Mouse (Mus musculus): ENCODE measurements around the gene Slc25a18. TPM values are rescaled to one million over a fixed set of nuclear protein-coding genes. Genes with fewer than 3 reads are reported as not detected.

The Slc25a18 gene
- total RNA-seq, 2 experiments from 2014 or later: 0.44 to 0.64 TPM

DNA sequence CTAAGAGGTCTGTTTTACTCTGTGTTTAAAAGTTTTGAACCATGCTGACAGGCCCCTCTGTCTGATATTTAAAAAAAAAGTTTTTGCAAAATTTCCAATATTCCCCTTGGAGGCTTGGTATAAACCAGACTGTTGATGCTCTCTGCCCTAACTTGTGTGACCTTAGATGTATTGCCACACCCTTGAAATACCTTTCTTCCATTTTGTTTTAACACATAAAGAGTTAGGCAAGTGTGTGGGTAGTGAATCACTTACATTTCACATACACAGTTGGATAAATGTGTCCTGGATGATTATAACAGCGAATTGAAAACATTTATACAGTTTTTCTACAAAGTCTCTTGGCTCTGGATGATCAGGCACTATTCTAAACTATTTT, 63.8 kb downstream of the Slc25a18 start:
- no peak for DNase-seq (ENCODE audit: low spot score in 2 of 2)

DNA sequence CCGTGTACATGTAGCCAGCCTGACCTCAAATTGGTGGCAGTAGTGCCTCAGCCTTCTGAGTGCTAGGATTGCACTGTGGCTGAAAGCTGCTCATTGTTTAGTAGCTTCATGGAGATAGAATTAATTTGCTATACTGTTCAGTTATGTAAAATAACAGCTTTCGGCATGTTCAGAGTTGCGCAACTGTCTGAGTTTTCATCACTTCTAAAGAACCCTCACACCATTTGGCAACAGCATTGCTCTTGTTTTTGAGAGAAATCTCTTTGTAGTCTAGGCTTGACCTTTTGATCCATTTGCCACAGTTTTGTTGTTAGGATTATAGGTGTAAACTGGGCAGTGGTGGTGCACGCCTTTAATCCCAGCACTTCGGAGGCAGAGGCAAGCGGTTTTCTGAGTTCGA, 66.9 kb downstream of the Slc25a18 start:
- no peak for DNase-seq (ENCODE audit: low spot score in 2 of 2)

DNA sequence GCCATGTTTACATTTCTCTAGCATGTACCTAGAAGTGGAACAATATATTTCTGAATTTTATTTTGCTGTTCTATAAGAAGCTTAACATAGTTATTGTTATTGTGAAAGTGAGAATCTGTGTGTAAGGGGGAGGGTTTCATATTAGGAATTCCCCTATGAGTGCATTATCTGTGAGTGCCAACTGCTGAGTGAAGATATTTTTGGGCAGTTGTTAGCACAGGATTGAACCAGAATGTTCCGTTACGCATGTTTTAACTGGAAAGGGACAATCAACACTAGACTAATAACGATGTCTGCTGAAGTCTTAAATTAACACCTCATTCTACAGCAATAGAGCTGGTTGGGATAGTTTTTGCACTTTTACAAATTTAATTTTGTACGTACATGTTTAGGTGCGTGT, 68.4 kb downstream of the Slc25a18 start:
- no peak for DNase-seq (ENCODE audit: low spot score in 2 of 2)

Small RNA genes lying within 50 kb of the gene (microRNA-seq; reads per million reads assigned to microRNA genes)
- gene Gm25193: not detected

Other genes starting within 250 kb of the Slc25a18 start
- 10 to 100 TPM; 16.1 to 18.3 TPM for gene Hdhd5, start 242.3 kb upstream of the Slc25a18 start, total RNA-seq (2021)
- 10 to 100 TPM; 14.4 to 18.9 TPM for gene Cecr2, start 107.2 kb upstream of the Slc25a18 start, total RNA-seq (2021)
- gene Atp6v1e1, start 49.2 kb downstream of the Slc25a18 start, total RNA-seq (2021): 100 to 1,000 TPM; 122 to 133 TPM
- 10 to 100 TPM; 39.1 to 43.3 TPM for gene Bcl2l13, start 62.6 kb downstream of the Slc25a18 start, total RNA-seq (2021)
- 1 to 10 TPM; 4.7 to 4.8 TPM for gene Bid, start 143.3 kb downstream of the Slc25a18 start, total RNA-seq (2021)

Data from gastrocnemius, postnatal 4 days (tissue).